Comparison of ENCODE assay signal across 8 mouse cellular contexts in genomic region chr2:90678256-90679060, GRCm38 (mm10). TPM values are rescaled to one million over a fixed set of nuclear protein-coding genes. Genes with fewer than 3 reads are reported as not detected.
DNase-seq lines count a peak whose midpoint lies in the region; ATAC-seq and TF ChIP-seq lines count a peak whose summit lies in the region.

No protein-coding gene starts in this region.

- 37% methylated on average over 26 of the region's 26 CpGs for WGBS in spleen, adult 2 months
- WGBS in limb, embryonic 13.5 days = 30% methylated on average over 26 of the region's 26 CpGs

- no peaks in the 10 kb centered on the region for H3K9me3 ChIP-seq in limb, embryonic 13.5 days

- peaks cover 1% of the 10 kb centered on the region; the same call in 1 of the 2 replicates for H3K36me3 ChIP-seq in spleen, adult 2 months (ENCODE audit: control insufficient read depth, insufficient read depth, low read length)
- peaks cover 13% of the 10 kb centered on the region for H3K36me3 ChIP-seq in limb, embryonic 13.5 days

- no peak for TF ChIP-seq POLR2A in spleen, adult 2 months (IDR thresholded peaks at IDR 0.05; ENCODE audit: low read depth, low read length)

- H3K9ac ChIP-seq in limb, embryonic 13.5 days = peak overlapping the region; percentile 84

- peak overlapping the region; percentile 82 for H3K4me3 ChIP-seq in spleen, adult 2 months (ENCODE audit: extremely low read depth, insufficient read depth, insufficient read length)
- peak overlapping the region; percentile 76 for H3K4me3 ChIP-seq in limb, embryonic 13.5 days

- H3K27ac ChIP-seq in spleen, adult 2 months (ENCODE audit: insufficient read depth, low read length) = peak overlapping the region; percentile 95
- H3K27ac ChIP-seq in limb, embryonic 13.5 days = peak overlapping the region; percentile 91

- H3K4me2 ChIP-seq in limb, embryonic 13.5 days (replicated peaks) = peak overlapping the region; percentile 83

- peaks cover 10% of the 10 kb centered on the region for H3K4me1 ChIP-seq in spleen, adult 2 months (ENCODE audit: control insufficient read depth, insufficient read depth, insufficient read length)
- peaks cover 18% of the 10 kb centered on the region for H3K4me1 ChIP-seq in limb, embryonic 13.5 days

- peak; percentile 54 for ATAC-seq in erythroid progenitor cell, adult 5-6 weeks (replicated peaks; ENCODE audit: low FRiP score, poor library complexity, severe bottlenecking)
- ATAC-seq in limb, embryonic 13.5 days (ENCODE audit: low FRiP score, low read depth) = peak; percentile 18; the same call in 1 of the 2 replicates

- no peak for TF ChIP-seq CTCF in spleen, adult 2 months (IDR thresholded peaks at IDR 0.05; ENCODE audit: extremely low read depth, insufficient read depth, insufficient read length, insufficient replicate concordance)

- peak; percentile 15 for DNase-seq in adrenal gland, postnatal 14 days
- DNase-seq in adrenal gland, adult 2 months = no peak
- DNase-seq in spleen, adult 2 months (ENCODE audit: low read depth in 1 of 2, low spot score in 2 of 2) = no peak
- no peak for DNase-seq in spleen, postnatal 4 days (ENCODE audit: low spot score in 2 of 2)
- peak; percentile 20 for DNase-seq in neural tube, embryonic 10.5 days (ENCODE audit: extremely low spot score, low spot score)
- no peak for DNase-seq in ovary, postnatal 36 days (ENCODE audit: low spot score)

- no peaks in the 10 kb centered on the region for H3K27me3 ChIP-seq in spleen, adult 2 months (ENCODE audit: control insufficient read depth, insufficient read depth, low read length)
- H3K27me3 ChIP-seq in limb, embryonic 13.5 days = no peaks in the 10 kb centered on the region

RNA-seq across cellular contexts. Expression of gene Nup160, which starts 1.4 kb away (rescaled TPM):
- 26.1 and 28.5 TPM in 2 replicates for total RNA-seq in adrenal gland, postnatal 14 days (2021)
- total RNA-seq in adrenal gland, adult 2 months (2021) = 10 to 100 TPM; 18.8 to 19.7 TPM
- polyA plus RNA-seq in adrenal gland, adult 2 months (2012; rRNA removed) = 1.3 and 2.1 TPM in 2 replicates
- 10.3 and 11.5 TPM in 2 replicates for polyA plus RNA-seq in spleen, adult 2 months (2012; rRNA removed)
- 103 and 115 TPM in 2 replicates for total RNA-seq in erythroid progenitor cell, adult 5-6 weeks (2015; ENCODE audit: low replicate concordance)
- 91.8 and 101 TPM in 2 replicates for total RNA-seq in erythroid progenitor cell, adult 5-6 weeks (2017; ENCODE audit: low replicate concordance)
- 40.3 and 44.8 TPM in 2 replicates for polyA plus RNA-seq in limb, embryonic 13.5 days (2015; fragmentation: Nextera tagmentation; extraction: Ambion mirVana)

Comparison
In these comparisons a context has a peak if more than half of its experiments do, and no peak if none do; other contexts are left out.
1. DNase-seq: peak in adrenal gland, postnatal 14 days (single experiment) and neural tube, embryonic 10.5 days (single experiment); none in adrenal gland, adult 2 months (single experiment), spleen, adult 2 months (0 of 2), spleen, postnatal 4 days (0 of 2) and ovary, postnatal 36 days (single experiment).